In genomic region chr16:32807408-32808185, GRCm38 (mm10) we compare ENCODE assay signal across 17 mouse cellular contexts. TPM values are rescaled to one million over a fixed set of nuclear protein-coding genes. Genes with fewer than 3 reads are reported as not detected.
DNase-seq lines count a peak whose midpoint lies in the region; ATAC-seq and TF ChIP-seq lines count a peak whose summit lies in the region.
"Had no signal": no experiment of that assay in that cellular context is flagged by ENCODE, and none has a peak within 500 bp of the region (broad histone marks: within the 10 kb centered on the region; RNA-seq: fewer than 3 reads in every experiment).

No protein-coding gene starts in this region.

- TF ChIP-seq CTCF in ES-Bruce4 (IDR thresholded peaks at IDR 0.05; ENCODE audit: low read depth, low read length) = no peak
- no peak for TF ChIP-seq CTCF in thymus, adult 2 months (IDR thresholded peaks at IDR 0.05; ENCODE audit: borderline replicate concordance, control insufficient read depth, extremely low read depth, insufficient read depth, low read length, poor library complexity)

- no peaks in the 10 kb centered on the region for H3K36me3 ChIP-seq in ES-Bruce4 (ENCODE audit: control insufficient read depth, insufficient read depth, low read length, poor library complexity, severe bottlenecking)
- H3K36me3 ChIP-seq in intestine, embryonic 16.5 days (ENCODE audit: control insufficient read depth, insufficient read depth, low read length) = no peaks in the 10 kb centered on the region
- H3K36me3 ChIP-seq in liver, embryonic 15.5 days (replicated peaks) = no peaks in the 10 kb centered on the region
- no peaks in the 10 kb centered on the region for H3K36me3 ChIP-seq in thymus, adult 2 months (ENCODE audit: control insufficient read depth, insufficient read depth, low read length)
- H3K36me3 ChIP-seq in forebrain, embryonic 12.5 days (replicated peaks) = no peaks in the 10 kb centered on the region
- H3K36me3 ChIP-seq: heart, embryonic 10.5 days; hindbrain, embryonic 13.5 days had no signal

- no peak overlapping the region for H3K4me2 ChIP-seq in intestine, embryonic 16.5 days (ENCODE audit: low read depth, low read length)
- no peak overlapping the region for H3K4me2 ChIP-seq in liver, embryonic 15.5 days
- no peak overlapping the region for H3K4me2 ChIP-seq in forebrain, embryonic 12.5 days
- H3K4me2 ChIP-seq: hindbrain, embryonic 13.5 days had no signal

- H3K27me3 ChIP-seq in ES-Bruce4 (ENCODE audit: control insufficient read depth, insufficient read depth, low read length, poor library complexity, severe bottlenecking) = no peaks in the 10 kb centered on the region
- H3K27me3 ChIP-seq in intestine, embryonic 16.5 days (replicated peaks; ENCODE audit: control insufficient read depth, insufficient read depth, low read length) = no peaks in the 10 kb centered on the region
- H3K27me3 ChIP-seq in liver, embryonic 15.5 days = no peaks in the 10 kb centered on the region
- H3K27me3 ChIP-seq in thymus, adult 2 months (ENCODE audit: control insufficient read depth, insufficient read depth, low read length) = no peaks in the 10 kb centered on the region
- no peaks in the 10 kb centered on the region for H3K27me3 ChIP-seq in forebrain, embryonic 12.5 days
- H3K27me3 ChIP-seq: hindbrain, embryonic 13.5 days had no signal

- H3K27ac ChIP-seq in ES-Bruce4 (ENCODE audit: insufficient read depth, low read length) = peak overlapping the region; percentile 2
- H3K27ac ChIP-seq in intestine, embryonic 16.5 days (ENCODE audit: low read length) = no peak overlapping the region
- no peak overlapping the region for H3K27ac ChIP-seq in liver, embryonic 15.5 days (replicated peaks)
- no peak overlapping the region for H3K27ac ChIP-seq in thymus, adult 2 months (ENCODE audit: control insufficient read depth, insufficient read depth, low read length)
- H3K27ac ChIP-seq in forebrain, embryonic 12.5 days = no peak overlapping the region; the same call in 1 of the 2 replicates
- H3K27ac ChIP-seq: hindbrain, embryonic 13.5 days had no signal

- H3K4me1 ChIP-seq in ES-Bruce4 (ENCODE audit: control insufficient read depth, insufficient read depth, low read length) = peaks cover 11% of the 10 kb centered on the region
- H3K4me1 ChIP-seq in intestine, embryonic 16.5 days (ENCODE audit: control insufficient read depth, insufficient read depth, low read length) = peaks cover 16% of the 10 kb centered on the region; the same call in 1 of the 2 replicates
- peaks cover 19% of the 10 kb centered on the region for H3K4me1 ChIP-seq in liver, embryonic 15.5 days (replicated peaks)
- H3K4me1 ChIP-seq in thymus, adult 2 months (replicated peaks; ENCODE audit: control insufficient read depth, insufficient read depth, low read length) = 0 out of 2 replicates have a peak, but pooled peaks cover 2% of the 10 kb centered on the region
- H3K4me1 ChIP-seq in forebrain, embryonic 12.5 days = peaks cover 24% of the 10 kb centered on the region

- H3K9ac ChIP-seq in ES-Bruce4 (ENCODE audit: low read depth, poor library complexity, severe bottlenecking) = no peak overlapping the region
- H3K9ac ChIP-seq in intestine, embryonic 16.5 days (ENCODE audit: low read depth, low read length) = no peak overlapping the region
- H3K9ac ChIP-seq in liver, embryonic 15.5 days = no peak overlapping the region
- H3K9ac ChIP-seq in forebrain, embryonic 12.5 days = no peak overlapping the region
- H3K9ac ChIP-seq: hindbrain, embryonic 13.5 days had no signal

- 0 out of 2 replicates have a peak, but pooled peaks have one; percentile 16 for TF ChIP-seq EP300 in ES-Bruce4 (IDR thresholded peaks at IDR 0.05; ENCODE audit: insufficient read depth, low read depth, low read length)

- TF ChIP-seq POLR2A in ES-Bruce4 (IDR thresholded peaks at IDR 0.05; ENCODE audit: insufficient read depth, low read length) = no peak
- no peak for TF ChIP-seq POLR2A in thymus, adult 2 months (IDR thresholded peaks at IDR 0.05; ENCODE audit: control insufficient read depth, extremely low read depth, insufficient read depth, low read length, poor library complexity)

- peak; percentile 59 to 84 for DNase-seq in lung, postnatal 4 days
- no peak for DNase-seq in thymus, adult 2 months
- no peak for DNase-seq in spleen, postnatal 14 days (ENCODE audit: low spot score in 2 of 2)
- no peak for DNase-seq in adipocyte (ENCODE audit: low spot score)
- DNase-seq: adrenal gland, postnatal 36 days; cerebellum, adult 11-12 months had no signal

- H3K4me3 ChIP-seq in ES-Bruce4 (ENCODE audit: low read depth, low read length) = no peak overlapping the region
- H3K4me3 ChIP-seq in intestine, embryonic 16.5 days (ENCODE audit: low read length) = no peak overlapping the region
- H3K4me3 ChIP-seq in liver, embryonic 15.5 days (replicated peaks) = no peak overlapping the region
- no peak overlapping the region for H3K4me3 ChIP-seq in thymus, adult 2 months (ENCODE audit: control insufficient read depth, insufficient read depth, low read length)
- no peak overlapping the region for H3K4me3 ChIP-seq in forebrain, embryonic 12.5 days (replicated peaks)
- H3K4me3 ChIP-seq: heart, embryonic 10.5 days; hindbrain, embryonic 13.5 days had no signal

- no peaks in the 10 kb centered on the region for H3K9me3 ChIP-seq in ES-Bruce4 (replicated peaks; ENCODE audit: control insufficient read depth, insufficient read depth, low read length, poor library complexity, severe bottlenecking)
- no peaks in the 10 kb centered on the region for H3K9me3 ChIP-seq in intestine, embryonic 16.5 days (ENCODE audit: control insufficient read depth, low read length)
- no peaks in the 10 kb centered on the region for H3K9me3 ChIP-seq in liver, embryonic 15.5 days (replicated peaks)
- no peaks in the 10 kb centered on the region for H3K9me3 ChIP-seq in forebrain, embryonic 12.5 days
- H3K9me3 ChIP-seq: heart, embryonic 10.5 days; hindbrain, embryonic 13.5 days had no signal

- WGBS in intestine, embryonic 16.5 days = 52% methylated on average over 8 of the region's 8 CpGs
- 30% methylated on average over 8 of the region's 8 CpGs for WGBS in liver, embryonic 15.5 days (ENCODE audit: insufficient replicate concordance)
- 73% methylated on average over 8 of the region's 8 CpGs for WGBS in thymus, adult 2 months
- WGBS in forebrain, embryonic 12.5 days = 54% methylated on average over 8 of the region's 8 CpGs

- ATAC-seq in intestine, embryonic 16.5 days = peak; percentile 70
- peak; percentile 61; the same call in 1 of the 2 replicates for ATAC-seq in liver, embryonic 15.5 days (ENCODE audit: insufficient read depth)
- no peak for ATAC-seq in forebrain, embryonic 12.5 days (ENCODE audit: low FRiP score)
- ATAC-seq: midbrain, embryonic 16.5 days had no signal

RNA-seq across cellular contexts. Expression of gene Smbd1, which starts 2.7 kb away (rescaled TPM):
- not detected in 2 replicates for polyA plus RNA-seq in ES-Bruce4 (2011; ENCODE audit: insufficient read depth, insufficient read length, low read depth, missing spikeins)
- polyA plus RNA-seq in intestine, embryonic 16.5 days (2015; fragmentation: Nextera tagmentation; extraction: Ambion mirVana) = 0.95 and 2.1 TPM in 2 replicates
- 0.18 TPM in 1 of 2 replicates, not detected in the other for polyA plus RNA-seq in liver, embryonic 15.5 days (2015; fragmentation: Nextera tagmentation; extraction: Ambion mirVana)
- polyA plus RNA-seq in thymus, adult 2 months (2012; rRNA removed) = 0.18 TPM in 1 of 2 replicates, not detected in the other
- polyA plus RNA-seq in forebrain, embryonic 12.5 days (2016; fragmentation: Nextera tagmentation; extraction: Ambion mirVana) = not detected in 2 replicates
- polyA plus RNA-seq: embryonic facial prominence, embryonic 11.5 days; heart, embryonic 10.5 days; hindbrain, embryonic 13.5 days; limb, embryonic 14.5 days; midbrain, embryonic 16.5 days; neural tube, embryonic 14.5 days; testis, adult 2 months had no signal

RNA-seq across cellular contexts. Expression of gene Muc20, which starts 10.4 kb away (rescaled TPM):
- not detected in 2 replicates for polyA plus RNA-seq in ES-Bruce4 (2011; ENCODE audit: insufficient read depth, insufficient read length, low read depth, missing spikeins)
- 0.20 TPM in 1 of 2 replicates, not detected in the other for polyA plus RNA-seq in intestine, embryonic 16.5 days (2015; fragmentation: Nextera tagmentation; extraction: Ambion mirVana)
- polyA plus RNA-seq in liver, embryonic 15.5 days (2015; fragmentation: Nextera tagmentation; extraction: Ambion mirVana) = 0.10 TPM in 1 of 2 replicates, not detected in the other
- polyA plus RNA-seq in thymus, adult 2 months (2012; rRNA removed) = 0.22 TPM in 1 of 2 replicates, not detected in the other
- not detected in 2 replicates for polyA plus RNA-seq in forebrain, embryonic 12.5 days (2016; fragmentation: Nextera tagmentation; extraction: Ambion mirVana)
- polyA plus RNA-seq: embryonic facial prominence, embryonic 11.5 days; hindbrain, embryonic 13.5 days; midbrain, embryonic 16.5 days; neural tube, embryonic 14.5 days had no signal

Comparison
In these comparisons a context has a peak if more than half of its experiments do, and no peak if none do; other contexts are left out.
1. DNase-seq: peak in lung, postnatal 4 days (2 of 2); none in thymus, adult 2 months (single experiment), spleen, postnatal 14 days (0 of 2) and adipocyte (single experiment).